Mouse (Mus musculus) ES-E14 (cell line): ENCODE results near the gene Magi3. TPM values are rescaled to one million over a fixed set of nuclear protein-coding genes. Genes with fewer than 3 reads are reported as not detected.

Experiments
- DNase-seq: peaks from one replicate; pipeline ENCODE4 v3.0.0-alpha.2; 2013; ENCODE audit warnings: low read depth, low spot score
- H3K27ac ChIP-seq: 2 replicates; pipeline ENCODE4 v1.5.1; 2012; ENCODE audit warnings: low read depth, mild to moderate bottlenecking, low read length, moderate library complexity, mixed read lengths; ENCODE audit not compliant: poor library complexity, insufficient read depth, severe bottlenecking
- H3K36me3 ChIP-seq: 2 replicates; pipeline ENCODE4 v1.6.1; 2012; ENCODE audit warnings: mild to moderate bottlenecking, low read length, moderate library complexity, mixed read lengths; ENCODE audit not compliant: control insufficient read depth, poor library complexity, insufficient read depth, severe bottlenecking
- H3K4me1 ChIP-seq, 2 experiments: fragments of 150-350 bp in 1 of 2; sonication (generic) in 1 of 2; 2 replicates each; pipeline ENCODE4 v1.6.1; 2012; ENCODE audit warnings: low read length in 2 of 2, mild to moderate bottlenecking in 1 of 2, mixed read lengths in 1 of 2; ENCODE audit not compliant: control insufficient read depth in 2 of 2, insufficient read depth in 2 of 2, poor library complexity in 1 of 2
- H3K4me3 ChIP-seq, 2 experiments: fragments of 150-350 bp in 1 of 2; sonication (generic) in 1 of 2; 2 replicates each; pipeline ENCODE4 v1.5.1; 2012; ENCODE audit warnings: low read length in 2 of 2, low read depth in 1 of 2, mild to moderate bottlenecking in 1 of 2, mixed read lengths in 1 of 2; ENCODE audit not compliant: insufficient read depth in 1 of 2, poor library complexity in 1 of 2, severe bottlenecking in 1 of 2
- H3K9ac ChIP-seq: 2 replicates; pipeline ENCODE4 v1.6.1; 2012; ENCODE audit warnings: low read depth, mild to moderate bottlenecking, low read length, mixed read lengths; ENCODE audit not compliant: poor library complexity, insufficient read depth, severe bottlenecking
- H3K9me3 ChIP-seq: fragments of 150-350 bp; sonication (generic); 2 replicates; pipeline ENCODE4 v1.6.1; 2012; ENCODE audit warnings: low read depth, mild to moderate bottlenecking, low read length; ENCODE audit not compliant: control insufficient read depth, insufficient read depth
- CHD2 ChIP-seq: IDR thresholded peaks from 2 replicates; pipeline ENCODE4 v1.6.1; 2014; ENCODE audit warnings: mild to moderate bottlenecking, low read depth, low read length, inconsistent platforms
- HCFC1 ChIP-seq: IDR thresholded peaks from 2 replicates; pipeline ENCODE4 v1.6.1; 2012; ENCODE audit warnings: low read length, inconsistent platforms, borderline replicate concordance; ENCODE audit not compliant: insufficient read depth
- MAFK ChIP-seq: IDR thresholded peaks from 2 replicates; pipeline ENCODE4 v1.6.1; 2014; ENCODE audit warnings: mild to moderate bottlenecking, low read depth, low read length, inconsistent platforms; ENCODE audit not compliant: insufficient read depth
- ZC3H11A ChIP-seq: IDR thresholded peaks from 2 replicates; pipeline ENCODE4 v1.6.1; 2012; ENCODE audit warnings: low read depth, mild to moderate bottlenecking, inconsistent platforms, low read length, borderline replicate concordance
- ZNF384 ChIP-seq: IDR thresholded peaks from 2 replicates; pipeline ENCODE4 v1.6.1; 2012; ENCODE audit warnings: low read depth, low read length, inconsistent platforms
- in situ Hi-C, 2 experiments: fragments of 600-800 bp; cut with MboI; formaldehyde crosslinking; loops; one replicate each; pipeline ENCODE4 v1.15.1; 2025; ENCODE audit warnings: low sequenced_read_pairs in 2 of 2, inconsistent platforms in 1 of 2; ENCODE audit not compliant: unreplicated experiment in 2 of 2
- total RNA-seq: library from RNA; depleted of rRNA; stranded (reverse); fragments of 300-350 nt; gene quantifications from 2 replicates; pipeline ENCODE4 v1.2.3, GENCODE M21; 2012

Magi3 gene
- total RNA-seq, 1 experiment = 10.6 TPM

DNA sequence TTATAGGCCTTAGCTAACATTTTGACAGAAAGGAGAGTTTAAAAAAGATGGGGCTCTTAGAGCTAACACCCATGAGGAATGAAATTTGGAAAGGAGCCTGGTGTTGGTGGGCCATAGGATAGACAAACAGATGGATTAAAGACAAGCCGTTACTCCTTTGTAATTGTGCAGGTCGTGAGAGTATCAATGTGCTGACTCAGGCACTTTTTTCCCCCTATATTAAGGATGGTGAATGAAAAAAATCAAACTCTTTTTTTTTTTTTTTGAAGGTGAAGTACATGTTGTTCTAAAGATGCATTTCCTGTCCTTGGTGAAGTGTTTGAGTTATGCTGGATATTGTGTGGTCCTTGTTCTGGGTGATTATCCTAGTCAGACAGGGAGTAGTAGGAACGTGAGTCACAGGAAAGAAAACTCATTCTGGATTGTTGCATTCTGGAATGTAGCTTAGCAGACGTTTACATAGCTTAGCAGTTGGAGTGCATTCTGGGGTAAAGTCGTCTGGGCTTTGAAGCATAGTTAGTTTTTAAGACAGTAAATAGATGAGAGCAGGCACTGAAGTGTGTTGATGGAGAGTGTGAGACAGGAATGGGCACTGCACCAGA lies 232.2 kb downstream of the Magi3 start:
- Histone ChIP-seq H3K36me3 (peaks cover 2% of the 10 kb centered on the region; the same call in 1 of the 2 replicates), H3K27ac (no peak overlapping the region), H3K9me3 (no peaks in the 10 kb centered on the region), H3K9ac (no peak overlapping the region), H3K4me3 (no peak overlapping the region), H3K4me1 (no peaks in the 10 kb centered on the region)
- TF ChIP-seq ZC3H11A = no peak
- TF ChIP-seq MAFK = peak; percentile 69
- no peak for DNase-seq
- in situ Hi-C loops = no loop called here

DNA sequence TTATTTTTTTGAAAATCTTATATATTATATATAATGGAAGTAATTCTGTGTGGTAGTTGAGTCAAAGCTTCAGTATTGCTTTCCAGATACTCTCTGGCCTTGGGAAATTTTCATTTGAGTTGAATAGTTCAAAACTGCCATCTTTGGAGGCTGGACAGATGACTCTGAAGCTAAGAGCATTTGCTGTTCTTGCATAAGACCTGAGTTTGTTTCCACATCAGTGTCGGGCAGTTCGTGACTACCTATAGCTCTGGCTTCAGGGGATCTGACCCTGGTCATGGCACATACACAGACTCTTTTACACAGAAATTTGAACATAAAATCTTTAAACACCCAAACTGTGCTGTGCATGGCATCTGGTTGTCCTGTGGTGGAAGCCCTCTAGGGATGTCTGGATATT lies 235.0 kb downstream of the Magi3 start:
- H3K9ac ChIP-seq = no peak overlapping the region
- TF ChIP-seq HCFC1 (no peak), ZNF384 (no peak), ZC3H11A (no peak), CHD2 (no peak), MAFK (no peak)
- no peak overlapping the region for H3K27ac ChIP-seq
- no peaks in the 10 kb centered on the region for H3K4me1 ChIP-seq
- no peak for DNase-seq
- no peak overlapping the region for H3K4me3 ChIP-seq
- H3K9me3 ChIP-seq = no peaks in the 10 kb centered on the region
- peaks cover 2% of the 10 kb centered on the region; the same call in 1 of the 2 replicates for H3K36me3 ChIP-seq
- in situ Hi-C loops = no loop called here

GRCm38 (mm10) chr3:103984556-103984955 lies 235.6 kb downstream of the Magi3 start:
- Histone ChIP-seq H3K9ac (no peak overlapping the region), H3K4me3 (no peak overlapping the region), H3K9me3 (no peaks in the 10 kb centered on the region), H3K36me3 (peaks cover 2% of the 10 kb centered on the region; the same call in 1 of the 2 replicates), H3K4me1 (no peaks in the 10 kb centered on the region), H3K27ac (no peak overlapping the region)
- in situ Hi-C loops = no loop called here
- no peak for TF ChIP-seq ZC3H11A
- TF ChIP-seq CHD2 = no peak
- no peak for TF ChIP-seq ZNF384
- no peak for TF ChIP-seq MAFK
- no peak for TF ChIP-seq HCFC1
- no peak for DNase-seq

DNA sequence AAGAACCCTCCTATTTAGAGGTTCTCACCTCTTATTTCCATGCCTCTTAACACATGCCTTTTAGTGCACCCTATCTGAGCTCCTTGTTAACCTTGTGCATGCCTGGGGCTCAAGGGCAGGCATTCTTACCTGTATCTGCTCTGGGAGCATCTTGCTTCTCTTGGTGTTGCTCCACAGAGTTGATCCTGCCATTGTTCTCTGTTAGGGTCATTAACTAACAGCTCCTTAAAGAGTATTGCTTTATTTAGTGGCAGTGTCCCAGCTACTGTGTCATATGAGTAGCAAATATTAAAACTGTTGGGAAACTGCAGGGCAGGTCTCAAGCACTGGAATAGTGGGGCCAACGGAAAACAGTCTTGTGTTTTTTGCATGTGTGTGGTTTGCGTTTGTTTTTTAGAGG lies 249.0 kb downstream of the Magi3 start:
- H3K9me3 ChIP-seq = no peaks in the 10 kb centered on the region
- in situ Hi-C loops = no loop called here
- H3K27ac ChIP-seq = no peak overlapping the region
- H3K36me3 ChIP-seq = no peaks in the 10 kb centered on the region
- H3K4me1 ChIP-seq = 0 out of 4 replicates have a peak, but pooled peaks cover 0 to 2% of the 10 kb centered on the region in 2 experiments
- TF ChIP-seq HCFC1 (no peak), ZC3H11A (no peak), CHD2 (no peak), MAFK (no peak), ZNF384 (no peak)
- H3K4me3 ChIP-seq = no peak overlapping the region
- no peak overlapping the region for H3K9ac ChIP-seq
- DNase-seq = no peak
